Mouse (Mus musculus) myocyte (in vitro differentiated cells): Measurements from ENCODE around the gene Calhm3.

Experiments
- CEBPB ChIP-seq: IDR thresholded peaks from 2 replicates; pipeline ENCODE4 v1.6.1; 2011; ENCODE audit warnings: mild to moderate bottlenecking, moderate library complexity; ENCODE audit not compliant: poor library complexity, insufficient read depth, severe bottlenecking
- E2F4 ChIP-seq: IDR thresholded peaks from one replicate; pipeline ENCODE4 v1.6.1; 2011; ENCODE audit warnings: mild to moderate bottlenecking, control low read depth, moderate library complexity; ENCODE audit not compliant: insufficient read depth
- MAX ChIP-seq: IDR thresholded peaks from one replicate; pipeline ENCODE4 v1.6.1; 2011; ENCODE audit warnings: low read depth, mild to moderate bottlenecking, control low read depth
- MYOD1 ChIP-seq, 3 experiments: IDR thresholded peaks; one replicate each; pipeline ENCODE4 v1.6.1; 2011; ENCODE audit warnings: control low read depth in 2 of 3, low read depth in 2 of 3, mild to moderate bottlenecking in 2 of 3, moderate library complexity in 1 of 3; ENCODE audit not compliant: insufficient read length in 2 of 3, control insufficient read depth in 1 of 3
- MYOG ChIP-seq, 3 experiments: IDR thresholded peaks; one replicate each; pipeline ENCODE4 v1.6.1; 2011; ENCODE audit warnings: control low read depth in 2 of 3, low read depth in 2 of 3, mild to moderate bottlenecking in 2 of 3; ENCODE audit not compliant: insufficient read length in 2 of 3, control insufficient read depth in 1 of 3, insufficient read depth in 1 of 3
- POLR2A ChIP-seq: IDR thresholded peaks from one replicate; pipeline ENCODE4 v1.6.1; 2011; ENCODE audit warnings: low read depth, mild to moderate bottlenecking, control low read depth, moderate library complexity; ENCODE audit not compliant: insufficient read length
- POLR2AphosphoS2 ChIP-seq: IDR thresholded peaks from one replicate; pipeline ENCODE4 v1.6.1; 2011; ENCODE audit warnings: low read depth, control low read depth; ENCODE audit not compliant: insufficient read length
- REST ChIP-seq: IDR thresholded peaks from one replicate; pipeline ENCODE4 v1.6.1; 2011; ENCODE audit warnings: mild to moderate bottlenecking, control low read depth, moderate library complexity; ENCODE audit not compliant: insufficient read depth, insufficient read length
- SRF ChIP-seq: IDR thresholded peaks from one replicate; pipeline ENCODE4 v1.6.1; 2011; ENCODE audit warnings: low read depth; ENCODE audit not compliant: control insufficient read depth, insufficient read length
- TCF12 ChIP-seq: IDR thresholded peaks from one replicate; pipeline ENCODE4 v1.6.1; 2011; ENCODE audit warnings: mild to moderate bottlenecking, control low read depth; ENCODE audit not compliant: poor library complexity, insufficient read depth, severe bottlenecking
- TCF3 ChIP-seq: IDR thresholded peaks from one replicate; pipeline ENCODE4 v1.6.1; 2011; ENCODE audit warnings: low read depth, control low read depth; ENCODE audit not compliant: insufficient read length
- USF1 ChIP-seq: IDR thresholded peaks from one replicate; pipeline ENCODE4 v1.6.1; 2011; ENCODE audit warnings: low read depth, mild to moderate bottlenecking, control low read depth, moderate library complexity

- TF ChIP-seq E2F4 (no peak), MAX (no peak), REST (no peak), POLR2A (no peak), MYOD1 (IDR thresholded peaks at IDR 0.05; ENCODE audit: control insufficient read depth in 1 of 3, insufficient read length in 2 of 3, low read depth in 2 of 3) (no peak), CEBPB (no peak), USF1 (no peak), POLR2AphosphoS2 (no peak), SRF (no peak), TCF12 (no peak), MYOG (IDR thresholded peaks at IDR 0.05; ENCODE audit: control insufficient read depth in 1 of 3, insufficient read depth in 1 of 3, insufficient read length in 2 of 3, low read depth in 2 of 3) (no peak), TCF3 (no peak)
Measured at GRCm38 (mm10) chr19:47184221-47184620, 26.7 kb upstream of the Calhm3 start.
